Mouse (Mus musculus) forebrain, embryonic 10.5 days (tissue): ENCODE data around the gene Gulp1. TPM values are rescaled to one million over a fixed set of nuclear protein-coding genes. Genes with fewer than 3 reads are reported as not detected.

Source experiments
- DNase-seq: peaks from one replicate; pipeline ENCODE4 v3.0.0-alpha.2; 2017; ENCODE audit warnings: low spot score; ENCODE audit errors: extremely low spot score
- H3K27ac ChIP-seq: fragments of 300-500 bp; sonication (generic); 2 replicates; pipeline ENCODE4 v1.5.1; 2016; ENCODE audit warnings: mild to moderate bottlenecking
- H3K27me3 ChIP-seq: fragments of 300-500 bp; sonication (generic); 2 replicates; pipeline ENCODE4 v1.6.1; 2016; ENCODE audit warnings: mild to moderate bottlenecking; ENCODE audit not compliant: poor library complexity, severe bottlenecking
- H3K36me3 ChIP-seq: fragments of 300-500 bp; sonication (generic); replicated peaks from 2 replicates; pipeline ENCODE4 v1.6.1; 2016; ENCODE audit warnings: mild to moderate bottlenecking, moderate library complexity
- H3K4me1 ChIP-seq: fragments of 300-500 bp; sonication (generic); 2 replicates; pipeline ENCODE4 v1.6.1; 2016
- H3K4me3 ChIP-seq: fragments of 300-500 bp; sonication (generic); 2 replicates; pipeline ENCODE4 v1.5.1; 2016; ENCODE audit warnings: mild to moderate bottlenecking, moderate library complexity
- H3K9me3 ChIP-seq: fragments of 300-500 bp; sonication (generic); 2 replicates; pipeline ENCODE4 v1.6.1; 2016; ENCODE audit warnings: mild to moderate bottlenecking, moderate library complexity
- WGBS: fragments of 180-500 bp; shearing (Covaris S2); methylation state at CpG from one replicate; pipeline ENCODE4 v1.1.7; 2016; 5-methylcytosine and 5-hydroxymethylcytosine counted together
- polyA plus RNA-seq: library from polyadenylated mRNA; unstranded; fragments of >200 nt; fragmentation: Nextera tagmentation; extraction: Ambion mirVana; gene quantifications from 2 replicates; pipeline ENCODE4 v1.2.1, GENCODE M21; 2016

The Gulp1 gene
- polyA plus RNA-seq, 1 experiment from 2014 or later: 22.7 TPM

- H3K27me3 ChIP-seq: no peaks in the 10 kb centered on the region
- no peaks in the 10 kb centered on the region for H3K36me3 ChIP-seq
- WGBS: 39% methylated on average over 2 of the region's 2 CpGs
- DNase-seq: no peak
- 0 out of 2 replicates have a peak, but pooled peaks cover 5% of the 10 kb centered on the region for H3K9me3 ChIP-seq
- no peak overlapping the region for H3K27ac ChIP-seq
- H3K4me1 ChIP-seq: peaks cover 12% of the 10 kb centered on the region
- H3K4me3 ChIP-seq: no peak overlapping the region
These were observed 62.2 kb downstream of the Gulp1 start for GRCm38 (mm10) chr1:44613294-44614041.

- DNase-seq: no peak
- H3K27ac ChIP-seq: no peak overlapping the region
- whole genome bisulfite sequencing: 65% methylated on average over 2 of the region's 2 CpGs
These were observed 67.4 kb downstream of the Gulp1 start for GRCm38 (mm10) chr1:44618751-44619150.

GRCm38 (mm10) chr1:44634481-44634880 is 83.2 kb downstream of the Gulp1 start:
- Histone ChIP-seq H3K36me3 (no peaks in the 10 kb centered on the region), H3K27me3 (no peaks in the 10 kb centered on the region), H3K27ac (no peak overlapping the region), H3K4me1 (peaks cover 15% of the 10 kb centered on the region), H3K9me3 (no peaks in the 10 kb centered on the region), H3K4me3 (no peak overlapping the region)
- DNase-seq: no peak
- WGBS: 46% methylated on average over 4 of the region's 4 CpGs

More at GRCm38 (mm10) chr1:44618751-44619150, 67.4 kb downstream of the Gulp1 start:
- Histone ChIP-seq H3K36me3 (no peaks in the 10 kb centered on the region), H3K27me3 (no peaks in the 10 kb centered on the region), H3K4me1 (peaks cover 4% of the 10 kb centered on the region), H3K4me3 (no peak overlapping the region), H3K9me3 (no peaks in the 10 kb centered on the region)

- H3K9me3 ChIP-seq: no peaks in the 10 kb centered on the region
These were observed 94.5 kb downstream of the Gulp1 start for GRCm38 (mm10) chr1:44645678-44646276.

GRCm38 (mm10) chr1:44678974-44679373 is 127.7 kb downstream of the Gulp1 start:
- DNase-seq: no peak
- no peaks in the 10 kb centered on the region for H3K27me3 ChIP-seq

More at GRCm38 (mm10) chr1:44645678-44646276, 94.5 kb downstream of the Gulp1 start:
- DNase-seq: no peak
- 93% methylated on average over 6 of the region's 6 CpGs for whole genome bisulfite sequencing
- Histone ChIP-seq H3K4me3 (no peak overlapping the region), H3K4me1 (no peaks in the 10 kb centered on the region), H3K27me3 (no peaks in the 10 kb centered on the region), H3K27ac (no peak overlapping the region), H3K36me3 (no peaks in the 10 kb centered on the region)

GRCm38 (mm10) chr1:44679415-44679814 is 128.1 kb downstream of the Gulp1 start:
- Histone ChIP-seq H3K27ac (no peak overlapping the region), H3K9me3 (no peaks in the 10 kb centered on the region), H3K4me1 (peaks cover 23% of the 10 kb centered on the region), H3K27me3 (no peaks in the 10 kb centered on the region), H3K36me3 (no peaks in the 10 kb centered on the region), H3K4me3 (no peak overlapping the region)
- DNase-seq: no peak
- 67% methylated on average over 3 of the region's 3 CpGs for WGBS

More at GRCm38 (mm10) chr1:44678974-44679373, 127.7 kb downstream of the Gulp1 start:
- Histone ChIP-seq H3K27ac (no peak overlapping the region), H3K36me3 (no peaks in the 10 kb centered on the region), H3K9me3 (no peaks in the 10 kb centered on the region), H3K4me1 (peaks cover 22% of the 10 kb centered on the region), H3K4me3 (no peak overlapping the region)
- WGBS: 68% methylated on average over 3 of the region's 3 CpGs

- Histone ChIP-seq H3K4me1 (peaks cover 23% of the 10 kb centered on the region), H3K27me3 (no peaks in the 10 kb centered on the region), H3K4me3 (no peak overlapping the region), H3K9me3 (no peaks in the 10 kb centered on the region), H3K36me3 (no peaks in the 10 kb centered on the region), H3K27ac (no peak overlapping the region)
- no peak for DNase-seq
- WGBS: 34% methylated on average over 2 of the region's 2 CpGs
These were observed 131.2 kb downstream of the Gulp1 start for GRCm38 (mm10) chr1:44682556-44682955.

GRCm38 (mm10) chr1:44683723-44684122 is 132.4 kb downstream of the Gulp1 start:
- H3K4me3 ChIP-seq: no peak overlapping the region
- WGBS: 52% methylated on average over 6 of the region's 6 CpGs
- peak overlapping the region; percentile 8; the same call in 1 of the 2 replicates for H3K27ac ChIP-seq
- peaks cover 23% of the 10 kb centered on the region for H3K4me1 ChIP-seq
- DNase-seq: no peak
- no peaks in the 10 kb centered on the region for H3K27me3 ChIP-seq
- no peaks in the 10 kb centered on the region for H3K9me3 ChIP-seq
- no peaks in the 10 kb centered on the region for H3K36me3 ChIP-seq

- WGBS: 73% methylated on average over 4 of the region's 4 CpGs
- Histone ChIP-seq H3K4me1 (peaks cover 9% of the 10 kb centered on the region), H3K27ac (no peak overlapping the region), H3K9me3 (no peaks in the 10 kb centered on the region), H3K4me3 (no peak overlapping the region), H3K36me3 (no peaks in the 10 kb centered on the region), H3K27me3 (no peaks in the 10 kb centered on the region)
- DNase-seq: peak; percentile 19
These were observed 169.6 kb downstream of the Gulp1 start for GRCm38 (mm10) chr1:44720785-44721410.

- no peaks in the 10 kb centered on the region for H3K27me3 ChIP-seq
- no peaks in the 10 kb centered on the region for H3K9me3 ChIP-seq
- DNase-seq: no peak
- no peak overlapping the region for H3K27ac ChIP-seq
- H3K4me3 ChIP-seq: no peak overlapping the region
- no peaks in the 10 kb centered on the region for H3K4me1 ChIP-seq
- no peaks in the 10 kb centered on the region for H3K36me3 ChIP-seq
These were observed 189.9 kb downstream of the Gulp1 start for GRCm38 (mm10) chr1:44741256-44741655.

GRCm38 (mm10) chr1:44745711-44746110 is 194.4 kb downstream of the Gulp1 start:
- no peak overlapping the region for H3K27ac ChIP-seq
- no peaks in the 10 kb centered on the region for H3K27me3 ChIP-seq
- H3K4me1 ChIP-seq: no peaks in the 10 kb centered on the region
- H3K4me3 ChIP-seq: no peak overlapping the region
- DNase-seq: no peak
- H3K9me3 ChIP-seq: no peaks in the 10 kb centered on the region
- WGBS: 19% methylated on average over 2 of the region's 2 CpGs
- no peaks in the 10 kb centered on the region for H3K36me3 ChIP-seq

- H3K9me3 ChIP-seq: no peaks in the 10 kb centered on the region
- no peak overlapping the region for H3K4me3 ChIP-seq
- 75% methylated on average over 5 of the region's 5 CpGs for WGBS
- H3K27me3 ChIP-seq: no peaks in the 10 kb centered on the region
- H3K27ac ChIP-seq: no peak overlapping the region
- DNase-seq: no peak
- H3K4me1 ChIP-seq: no peaks in the 10 kb centered on the region
- H3K36me3 ChIP-seq: no peaks in the 10 kb centered on the region
These were observed 199.7 kb downstream of the Gulp1 start for GRCm38 (mm10) chr1:44750731-44751730.
